Mouse (Mus musculus) mouse embryonic stem cell (cell line): ENCODE measurements at regions not wholly inside any gene's neighbourhood (a gene's known extent, or its start where the extent isn't known, plus 50 kb on each side); places are given as distances from the start of the nearest gene placed in this dataset.

Experiments
- in situ Hi-C, 2 experiments: fragments of 300-500 bp; cut with MboI; formaldehyde crosslinking; loops; 1 replicate in 1 of 2; 3 replicates in 1 of 2; pipeline ENCODE4 v1.14.3; 2019 to 2020; ENCODE audit warnings: low sequenced_read_pairs in 2 of 2, low pct_unique_long_range_greater_than_20kb in 1 of 2, mixed read lengths in 1 of 2; ENCODE audit not compliant: unreplicated experiment in 1 of 2

- in situ Hi-C loops: no loop called here
Measured at GRCm38 (mm10) chr12:109662179-109662578, 62.0 kb upstream of the Rtl1 start.

DNA sequence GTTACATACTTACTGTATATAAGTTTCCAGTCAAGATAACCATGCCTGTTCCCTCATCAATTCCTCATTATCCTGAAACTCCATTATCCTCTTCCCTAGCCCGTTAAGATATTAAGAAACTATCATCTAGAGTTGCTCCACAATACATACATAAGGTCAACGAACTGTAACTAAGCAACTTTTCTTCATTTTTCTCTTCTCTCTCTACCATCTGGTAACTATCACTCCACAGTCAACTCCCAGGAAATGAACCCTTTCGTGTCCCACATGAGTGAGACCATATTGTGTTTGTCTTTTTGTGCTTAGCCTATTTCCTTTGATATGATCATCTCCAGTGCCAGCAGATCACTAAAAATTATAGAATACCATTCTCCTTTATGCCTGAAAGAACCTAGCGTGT, 74.6 kb upstream of the Rtl1 start:
- in situ Hi-C loops: no loop called here

DNA sequence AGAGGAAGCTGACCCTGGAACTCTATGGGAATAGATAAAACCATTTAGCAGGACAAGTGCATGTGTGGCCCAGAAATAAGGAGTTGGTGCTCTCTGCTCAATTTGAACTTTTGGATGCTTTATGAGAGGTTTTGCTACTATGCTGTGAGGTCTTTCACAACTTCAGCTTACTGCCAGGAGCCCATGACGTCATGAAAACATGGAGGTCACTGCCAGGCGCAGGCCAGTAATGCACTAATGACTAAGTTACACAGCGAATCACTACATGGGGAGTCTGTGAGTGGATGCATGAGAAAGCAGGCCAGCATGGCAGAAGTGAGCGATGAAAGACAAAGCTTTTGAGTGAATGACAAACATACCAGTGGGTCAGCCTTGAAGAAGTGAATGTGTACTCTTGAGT, 93.9 kb upstream of the Rtl1 start:
- in situ Hi-C loops: no loop called here

GRCm38 (mm10) chr12:109694801-109695430, 94.8 kb upstream of the Rtl1 start:
- in situ Hi-C loops: no loop called here

DNA sequence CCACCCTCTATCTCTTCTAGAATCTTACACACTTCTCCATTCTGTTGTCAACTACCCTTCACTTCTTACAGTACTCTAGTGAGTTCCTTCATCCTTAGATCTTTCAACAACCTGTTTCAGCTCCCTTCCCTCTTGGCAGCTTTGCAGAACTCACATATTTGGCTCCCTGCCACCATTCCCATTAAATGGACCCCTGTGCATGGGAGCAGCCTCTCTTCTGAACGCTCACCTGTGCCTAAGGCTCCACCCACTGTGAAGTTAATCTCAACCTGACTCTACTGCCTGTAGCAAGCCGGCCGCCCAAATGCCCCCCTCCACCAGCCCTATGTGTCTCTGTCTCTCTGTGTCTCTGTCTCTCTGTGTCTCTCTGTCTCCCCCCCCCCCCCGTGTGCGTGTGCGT, 106.7 kb upstream of the Rtl1 start:
- in situ Hi-C loops: no loop called here

GRCm38 (mm10) chr12:109709661-109710060, 109.5 kb upstream of the Rtl1 start:
- in situ Hi-C loops: no loop called here

GRCm38 (mm10) chr12:109711392-109711791, 111.3 kb upstream of the Rtl1 start:
- in situ Hi-C loops: no loop called here

- in situ Hi-C loops: no loop called here
Measured at GRCm38 (mm10) chr12:109711946-109712345, 111.8 kb upstream of the Rtl1 start.

- in situ Hi-C loops: no loop called here
Measured at GRCm38 (mm10) chr12:109712386-109712785, 112.3 kb upstream of the Rtl1 start.

DNA sequence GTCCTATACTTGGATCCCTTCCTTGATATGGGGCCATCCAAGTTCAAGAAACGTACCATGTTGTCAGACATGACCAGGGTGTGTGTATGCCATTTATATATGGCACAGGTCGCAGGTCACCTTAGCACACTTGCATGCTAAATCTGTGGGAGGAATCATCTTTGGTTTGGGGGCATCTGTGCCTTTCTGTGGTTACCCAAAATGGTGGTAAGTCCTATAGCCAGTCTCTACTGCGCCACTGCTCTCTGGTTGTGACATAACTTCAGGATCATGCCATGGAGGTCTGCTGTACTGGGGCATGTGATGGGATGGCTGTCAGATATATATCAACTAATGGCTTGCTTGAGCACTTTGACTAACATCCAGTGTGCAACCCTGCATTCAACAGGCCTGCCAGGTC, 112.9 kb upstream of the Rtl1 start:
- in situ Hi-C loops: no loop called here

- in situ Hi-C loops: no loop called here
Measured at GRCm38 (mm10) chr12:109714061-109714460, 113.9 kb upstream of the Rtl1 start.

DNA sequence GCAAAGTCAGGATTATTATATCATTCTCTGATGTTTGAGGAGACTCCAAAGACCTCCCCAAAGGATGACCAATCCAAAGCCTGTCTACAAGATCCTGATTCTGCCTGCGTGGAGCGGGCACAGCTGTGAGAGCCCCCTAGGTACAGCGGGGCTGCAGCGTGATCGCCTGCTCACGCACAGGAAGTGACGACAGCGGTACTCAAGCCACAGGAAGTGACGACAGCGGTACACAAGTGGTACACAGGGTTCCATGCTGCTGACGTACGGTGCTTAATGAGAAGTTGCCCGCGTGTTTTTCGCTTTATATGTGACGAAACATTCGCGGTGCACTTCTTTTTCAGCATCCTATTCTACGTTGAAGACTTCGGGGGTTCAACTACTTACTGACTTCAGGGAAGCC, 116.9 kb upstream of the Rtl1 start:
- in situ Hi-C loops: no loop called here

GRCm38 (mm10) chr12:109718036-109718435, 117.9 kb upstream of the Rtl1 start:
- in situ Hi-C loops: no loop called here

GRCm38 (mm10) chr12:109738201-109738600, 138.1 kb upstream of the Rtl1 start:
- in situ Hi-C loops: no loop called here

- in situ Hi-C loops: no loop called here
Measured at GRCm38 (mm10) chr12:109738911-109739310, 138.8 kb upstream of the Rtl1 start.

- in situ Hi-C loops: no loop called here
Measured at GRCm38 (mm10) chr12:109742486-109742885, 142.4 kb upstream of the Rtl1 start.

DNA sequence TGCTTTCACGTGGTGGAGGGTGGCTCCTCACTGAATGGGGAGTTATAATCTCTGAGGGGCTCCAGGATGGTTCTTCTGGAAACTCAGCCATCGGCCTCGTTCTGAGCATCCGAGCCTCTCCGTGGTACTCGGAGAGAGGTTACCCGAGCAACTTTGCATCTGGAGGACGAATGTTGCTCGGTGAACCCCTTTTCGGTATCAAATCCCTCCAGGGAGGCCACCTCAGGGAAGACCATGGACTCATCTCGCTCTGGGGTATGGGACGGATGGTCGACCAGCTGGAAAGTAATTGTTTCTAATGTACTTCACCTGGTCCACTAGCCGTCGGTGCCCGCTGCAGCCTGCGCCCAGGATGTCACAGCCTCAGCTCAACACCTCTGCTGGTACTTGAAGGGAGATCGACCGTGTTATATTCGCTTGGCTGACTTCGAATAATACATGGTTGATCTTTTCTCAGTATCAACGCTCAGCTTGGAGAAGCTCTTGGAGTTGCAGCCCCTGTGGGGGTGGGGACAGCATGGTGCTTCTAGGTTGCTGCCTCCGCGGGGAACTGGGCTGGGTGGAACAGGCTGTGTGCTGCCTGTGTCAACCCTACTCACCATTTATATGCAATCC, 143.0 kb upstream of the Rtl1 start:
- in situ Hi-C loops: no loop called here

DNA sequence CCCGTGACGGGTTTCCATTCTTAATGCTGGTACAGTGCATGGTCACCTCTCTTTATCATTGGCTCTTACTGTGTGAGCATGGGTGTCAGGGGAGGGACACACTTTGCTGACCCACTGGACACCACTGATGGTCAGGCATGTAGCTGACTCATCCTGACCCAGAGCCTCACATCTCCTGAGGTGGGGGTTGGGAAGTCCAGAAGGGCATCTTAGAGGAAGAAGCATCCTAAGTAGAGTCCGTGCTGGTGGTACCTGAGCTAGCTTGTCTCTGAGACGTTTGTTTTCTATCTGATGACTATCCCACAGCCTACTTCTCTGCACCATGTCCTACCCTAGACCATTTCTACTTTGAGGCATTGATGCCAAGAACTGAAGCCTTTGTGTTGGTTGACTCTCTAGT, 144.1 kb upstream of the Rtl1 start:
- in situ Hi-C loops: no loop called here

GRCm38 (mm10) chr12:109745731-109746484, 145.8 kb upstream of the Rtl1 start:
- in situ Hi-C loops: no loop called here

DNA sequence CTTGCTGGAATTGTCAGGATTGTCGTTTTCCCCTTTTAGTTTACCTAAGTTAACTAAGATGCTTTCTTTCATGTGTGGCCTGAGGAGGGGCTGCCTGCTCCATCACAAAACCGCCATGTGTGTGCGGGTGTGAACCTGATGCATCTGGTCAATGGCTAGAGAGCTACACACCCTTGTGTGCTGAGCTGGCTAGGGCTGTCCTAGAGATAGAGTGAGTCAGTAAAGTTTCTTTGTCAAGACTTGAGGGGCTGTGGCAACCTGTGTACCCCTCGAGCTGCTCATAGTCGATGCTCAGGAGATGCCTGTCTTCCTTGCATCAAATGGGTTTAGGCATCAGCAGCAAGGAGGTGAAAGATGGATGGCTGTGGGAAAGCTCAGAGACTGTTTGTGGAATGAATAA, 147.1 kb upstream of the Rtl1 start:
- in situ Hi-C loops: no loop called here
